Mouse (Mus musculus) hindbrain, embryonic 10.5 days (tissue): ENCODE results near the gene Pdcd1lg2. TPM values are rescaled to one million over a fixed set of nuclear protein-coding genes. Genes with fewer than 3 reads are reported as not detected.

Source experiments
- DNase-seq: peaks from one replicate; pipeline ENCODE4 v3.0.0-alpha.2; 2017; ENCODE audit warnings: low spot score
- H3K27ac ChIP-seq: fragments of 300-500 bp; sonication (generic); 2 replicates; pipeline ENCODE4 v1.5.1; 2016; ENCODE audit warnings: mild to moderate bottlenecking, moderate library complexity
- H3K27me3 ChIP-seq: fragments of 300-500 bp; sonication (generic); 2 replicates; pipeline ENCODE4 v1.6.1; 2016; ENCODE audit warnings: mild to moderate bottlenecking; ENCODE audit not compliant: poor library complexity, insufficient read depth, severe bottlenecking
- H3K36me3 ChIP-seq: fragments of 300-500 bp; sonication (generic); 2 replicates; pipeline ENCODE4 v1.6.1; 2016; ENCODE audit warnings: mild to moderate bottlenecking, moderate library complexity
- H3K4me1 ChIP-seq: fragments of 300-500 bp; sonication (generic); replicated peaks from 2 replicates; pipeline ENCODE4 v1.6.1; 2016; ENCODE audit warnings: mild to moderate bottlenecking
- H3K4me3 ChIP-seq: fragments of 300-500 bp; sonication (generic); 2 replicates; pipeline ENCODE4 v1.5.1; 2016; ENCODE audit warnings: mild to moderate bottlenecking, moderate library complexity
- H3K9me3 ChIP-seq: fragments of 300-500 bp; sonication (generic); 2 replicates; pipeline ENCODE4 v1.6.1; 2016; ENCODE audit warnings: mild to moderate bottlenecking, moderate library complexity
- WGBS: fragments of 180-500 bp; shearing (Covaris S2); methylation state at CpG from one replicate; pipeline ENCODE4 v1.1.7; 2016; 5-methylcytosine and 5-hydroxymethylcytosine counted together
- polyA plus RNA-seq: library from polyadenylated mRNA; unstranded; fragments of >200 nt; fragmentation: Nextera tagmentation; extraction: Ambion mirVana; gene quantifications from 2 replicates; pipeline ENCODE4 v1.2.1, GENCODE M21; 2016

The Pdcd1lg2 gene
- polyA plus RNA-seq, 1 experiment from 2014 or later = not detected

DNA sequence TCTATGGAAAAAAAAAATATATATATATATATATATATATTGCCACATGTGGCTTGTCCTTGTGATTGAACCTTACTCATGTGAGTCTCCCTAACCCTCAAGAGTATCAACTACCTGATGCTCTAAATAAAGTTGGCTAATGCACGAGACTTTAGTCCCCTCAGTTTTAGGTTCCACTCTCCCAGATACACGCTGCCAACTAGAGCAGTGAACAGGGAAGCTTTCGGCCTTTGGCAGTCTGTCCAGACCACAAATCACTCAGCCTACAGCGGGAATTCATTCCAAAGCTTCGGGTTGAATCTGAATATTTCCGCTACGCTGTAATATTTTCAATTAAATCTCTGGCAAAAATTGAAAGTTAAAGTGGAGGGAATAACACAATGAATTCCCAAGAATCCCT, 107.7 kb downstream of the Pdcd1lg2 start:
- H3K4me3 ChIP-seq = no peak overlapping the region
- 0 out of 2 replicates have a peak, but pooled peaks cover 2% of the 10 kb centered on the region for H3K9me3 ChIP-seq
- WGBS = 92% methylated on average over 7 of the region's 7 CpGs
- DNase-seq = no peak
- H3K27ac ChIP-seq = no peak overlapping the region
- peaks cover 8% of the 10 kb centered on the region for H3K4me1 ChIP-seq
- H3K27me3 ChIP-seq = no peaks in the 10 kb centered on the region
- 0 out of 2 replicates have a peak, but pooled peaks cover 12% of the 10 kb centered on the region for H3K36me3 ChIP-seq

- no peak for DNase-seq
- WGBS = 86% methylated on average over 4 of the region's 4 CpGs
- 0 out of 2 replicates have a peak, but pooled peaks cover 12% of the 10 kb centered on the region for H3K36me3 ChIP-seq
- no peaks in the 10 kb centered on the region for H3K27me3 ChIP-seq
- 0 out of 2 replicates have a peak, but pooled peaks cover 2% of the 10 kb centered on the region for H3K9me3 ChIP-seq
- H3K27ac ChIP-seq = no peak overlapping the region
- peaks cover 13% of the 10 kb centered on the region for H3K4me1 ChIP-seq
- H3K4me3 ChIP-seq = no peak overlapping the region
Measured at GRCm38 (mm10) chr19:29518922-29519321, 108.2 kb downstream of the Pdcd1lg2 start.

Other genes with a start within 250 kb of the Pdcd1lg2 start
- gene Jak2, start 159.1 kb upstream of the Pdcd1lg2 start, polyA plus RNA-seq = 6.9 and 7.0 TPM in 2 replicates
- gene Insl6, start 85.6 kb upstream of the Pdcd1lg2 start, polyA plus RNA-seq = 9.7 and 10.8 TPM in 2 replicates
- gene Rln1, start 76.2 kb upstream of the Pdcd1lg2 start, polyA plus RNA-seq = 1.4 and 2.2 TPM in 2 replicates
- gene Plgrkt, start 43.5 kb upstream of the Pdcd1lg2 start, polyA plus RNA-seq = 37.6 and 57.3 TPM in 2 replicates
- 0.26 and 0.38 TPM in 2 replicates for gene Cd274, start 43.5 kb upstream of the Pdcd1lg2 start, polyA plus RNA-seq
- gene Ric1, start 111.4 kb downstream of the Pdcd1lg2 start, polyA plus RNA-seq = 10.2 and 11.5 TPM in 2 replicates
- gene Ermp1, start 237.5 kb downstream of the Pdcd1lg2 start, polyA plus RNA-seq = 12.8 and 16.1 TPM in 2 replicates